Mouse (Mus musculus): Measurements from ENCODE around the gene 1700056E22Rik. TPM values are rescaled to one million over a fixed set of nuclear protein-coding genes. Genes with fewer than 3 reads are reported as not detected.

The 1700056E22Rik gene
- polyA plus RNA-seq, 1 experiment from 2014 or later, result 2.0 TPM

- Histone ChIP-seq H3K4me3 (ENCODE audit: low read length) (no peak overlapping the region), H3K27me3 (ENCODE audit: control insufficient read depth, insufficient read depth, low read length) (no peaks in the 10 kb centered on the region), H3K4me1 (ENCODE audit: control insufficient read depth, insufficient read depth, low read length) (no peaks in the 10 kb centered on the region; the same call in 1 of the 2 replicates), H3K27ac (ENCODE audit: low read depth, low read length) (no peak overlapping the region), H3K9me3 (ENCODE audit: control insufficient read depth, low read length) (no peaks in the 10 kb centered on the region), H3K9ac (ENCODE audit: low read depth, low read length) (no peak overlapping the region), H3K36me3 (ENCODE audit: control insufficient read depth, insufficient read depth, low read length) (no peaks in the 10 kb centered on the region), H3K4me2 (replicated peaks; ENCODE audit: low read depth, low read length) (no peak overlapping the region)
- no peak for ATAC-seq (ENCODE audit: low FRiP score, low TSS enrichment)
- WGBS, result 93% methylated on average over 2 of the region's 2 CpGs
Observed at GRCm38 (mm10) chr1:184054176-184054575, 20.1 kb upstream of the 1700056E22Rik start.

- ATAC-seq (ENCODE audit: low FRiP score, low TSS enrichment), result no peak
- Histone ChIP-seq H3K27me3 (ENCODE audit: control insufficient read depth, insufficient read depth, low read length) (no peaks in the 10 kb centered on the region), H3K4me2 (replicated peaks; ENCODE audit: low read depth, low read length) (no peak overlapping the region), H3K9me3 (ENCODE audit: control insufficient read depth, low read length) (no peaks in the 10 kb centered on the region), H3K9ac (ENCODE audit: low read depth, low read length) (no peak overlapping the region), H3K4me3 (ENCODE audit: low read length) (no peak overlapping the region), H3K36me3 (ENCODE audit: control insufficient read depth, insufficient read depth, low read length) (no peaks in the 10 kb centered on the region), H3K27ac (ENCODE audit: low read depth, low read length) (no peak overlapping the region), H3K4me1 (ENCODE audit: control insufficient read depth, insufficient read depth, low read length) (no peaks in the 10 kb centered on the region; the same call in 1 of the 2 replicates)
- WGBS, result 80% methylated on average over 4 of the region's 4 CpGs
Observed at GRCm38 (mm10) chr1:184053711-184054110, 19.6 kb upstream of the 1700056E22Rik start.

- H3K4me1 ChIP-seq (ENCODE audit: control insufficient read depth, insufficient read depth, low read length), result no peaks in the 10 kb centered on the region; the same call in 1 of the 2 replicates
- no peaks in the 10 kb centered on the region for H3K9me3 ChIP-seq (ENCODE audit: control insufficient read depth, low read length)
- H3K36me3 ChIP-seq (ENCODE audit: control insufficient read depth, insufficient read depth, low read length), result no peaks in the 10 kb centered on the region
- 75% methylated on average over 4 of the region's 4 CpGs for WGBS
- H3K9ac ChIP-seq (ENCODE audit: low read depth, low read length), result no peak overlapping the region
- H3K27ac ChIP-seq (ENCODE audit: low read depth, low read length), result no peak overlapping the region
- no peak for ATAC-seq (ENCODE audit: low FRiP score, low TSS enrichment)
- H3K27me3 ChIP-seq (ENCODE audit: control insufficient read depth, insufficient read depth, low read length), result no peaks in the 10 kb centered on the region
- H3K4me3 ChIP-seq (ENCODE audit: low read length), result no peak overlapping the region
- H3K4me2 ChIP-seq (replicated peaks; ENCODE audit: low read depth, low read length), result no peak overlapping the region
Observed at GRCm38 (mm10) chr1:184053141-184053540, 19.0 kb upstream of the 1700056E22Rik start.

GRCm38 (mm10) chr1:184052331-184052730, 18.2 kb upstream of the 1700056E22Rik start:
- Histone ChIP-seq H3K4me2 (replicated peaks; ENCODE audit: low read depth, low read length) (no peak overlapping the region), H3K9ac (ENCODE audit: low read depth, low read length) (no peak overlapping the region), H3K36me3 (ENCODE audit: control insufficient read depth, insufficient read depth, low read length) (no peaks in the 10 kb centered on the region), H3K9me3 (ENCODE audit: control insufficient read depth, low read length) (no peaks in the 10 kb centered on the region), H3K4me1 (ENCODE audit: control insufficient read depth, insufficient read depth, low read length) (no peaks in the 10 kb centered on the region; the same call in 1 of the 2 replicates), H3K4me3 (ENCODE audit: low read length) (no peak overlapping the region), H3K27me3 (ENCODE audit: control insufficient read depth, insufficient read depth, low read length) (no peaks in the 10 kb centered on the region), H3K27ac (ENCODE audit: low read depth, low read length) (no peak overlapping the region)
- 66% methylated on average over 4 of the region's 4 CpGs for WGBS
- ATAC-seq (ENCODE audit: low FRiP score, low TSS enrichment), result no peak

GRCm38 (mm10) chr1:184051824-184052223, 17.7 kb upstream of the 1700056E22Rik start:
- Histone ChIP-seq H3K4me3 (ENCODE audit: low read length) (no peak overlapping the region), H3K4me2 (replicated peaks; ENCODE audit: low read depth, low read length) (no peak overlapping the region), H3K27me3 (ENCODE audit: control insufficient read depth, insufficient read depth, low read length) (no peaks in the 10 kb centered on the region), H3K27ac (ENCODE audit: low read depth, low read length) (no peak overlapping the region), H3K36me3 (ENCODE audit: control insufficient read depth, insufficient read depth, low read length) (no peaks in the 10 kb centered on the region), H3K9ac (ENCODE audit: low read depth, low read length) (no peak overlapping the region), H3K4me1 (ENCODE audit: control insufficient read depth, insufficient read depth, low read length) (no peaks in the 10 kb centered on the region; the same call in 1 of the 2 replicates), H3K9me3 (ENCODE audit: control insufficient read depth, low read length) (no peaks in the 10 kb centered on the region)
- WGBS, result 11% methylated on average over 6 of the region's 6 CpGs
- ATAC-seq (ENCODE audit: low FRiP score, low TSS enrichment), result peak; percentile 55; the same call in 1 of the 2 replicates

GRCm38 (mm10) chr1:184051286-184051685, 17.2 kb upstream of the 1700056E22Rik start:
- Histone ChIP-seq H3K9ac (ENCODE audit: low read depth, low read length) (no peak overlapping the region), H3K4me1 (ENCODE audit: control insufficient read depth, insufficient read depth, low read length) (no peaks in the 10 kb centered on the region; the same call in 1 of the 2 replicates), H3K36me3 (ENCODE audit: control insufficient read depth, insufficient read depth, low read length) (no peaks in the 10 kb centered on the region), H3K27ac (ENCODE audit: low read depth, low read length) (no peak overlapping the region), H3K9me3 (ENCODE audit: control insufficient read depth, low read length) (no peaks in the 10 kb centered on the region), H3K4me2 (replicated peaks; ENCODE audit: low read depth, low read length) (no peak overlapping the region), H3K4me3 (ENCODE audit: low read length) (no peak overlapping the region), H3K27me3 (ENCODE audit: control insufficient read depth, insufficient read depth, low read length) (no peaks in the 10 kb centered on the region)
- WGBS, result 35% methylated on average over 1 of the region's 1 CpGs
- no peak for ATAC-seq (ENCODE audit: low FRiP score, low TSS enrichment)

GRCm38 (mm10) chr1:184048675-184049418, 14.7 kb upstream of the 1700056E22Rik start:
- H3K9me3 ChIP-seq (ENCODE audit: control insufficient read depth, low read length), result no peaks in the 10 kb centered on the region
- no peaks in the 10 kb centered on the region; the same call in 1 of the 2 replicates for H3K4me1 ChIP-seq (ENCODE audit: control insufficient read depth, insufficient read depth, low read length)
- H3K27me3 ChIP-seq (ENCODE audit: control insufficient read depth, insufficient read depth, low read length), result no peaks in the 10 kb centered on the region
- no peak overlapping the region for H3K4me2 ChIP-seq (replicated peaks; ENCODE audit: low read depth, low read length)
- no peaks in the 10 kb centered on the region for H3K36me3 ChIP-seq (ENCODE audit: control insufficient read depth, insufficient read depth, low read length)
- no peak for ATAC-seq (ENCODE audit: low FRiP score, low TSS enrichment)
- 73% methylated on average over 10 of the region's 10 CpGs for WGBS
- H3K9ac ChIP-seq (ENCODE audit: low read depth, low read length), result no peak overlapping the region
- no peak overlapping the region for H3K4me3 ChIP-seq (ENCODE audit: low read length)
- no peak overlapping the region for H3K27ac ChIP-seq (ENCODE audit: low read depth, low read length)

GRCm38 (mm10) chr1:184047818-184048217, 13.7 kb upstream of the 1700056E22Rik start:
- no peak for ATAC-seq (ENCODE audit: low FRiP score, low TSS enrichment)
- WGBS, result 82% methylated on average over 9 of the region's 9 CpGs
- Histone ChIP-seq H3K27ac (ENCODE audit: low read depth, low read length) (no peak overlapping the region), H3K4me2 (replicated peaks; ENCODE audit: low read depth, low read length) (no peak overlapping the region), H3K27me3 (ENCODE audit: control insufficient read depth, insufficient read depth, low read length) (no peaks in the 10 kb centered on the region), H3K4me1 (ENCODE audit: control insufficient read depth, insufficient read depth, low read length) (no peaks in the 10 kb centered on the region; the same call in 1 of the 2 replicates), H3K9ac (ENCODE audit: low read depth, low read length) (no peak overlapping the region), H3K9me3 (ENCODE audit: control insufficient read depth, low read length) (no peaks in the 10 kb centered on the region), H3K4me3 (ENCODE audit: low read length) (no peak overlapping the region), H3K36me3 (ENCODE audit: control insufficient read depth, insufficient read depth, low read length) (no peaks in the 10 kb centered on the region)

- Histone ChIP-seq H3K4me2 (replicated peaks; ENCODE audit: low read depth, low read length) (no peak overlapping the region), H3K27ac (ENCODE audit: low read depth, low read length) (no peak overlapping the region), H3K27me3 (ENCODE audit: control insufficient read depth, insufficient read depth, low read length) (no peaks in the 10 kb centered on the region), H3K4me1 (ENCODE audit: control insufficient read depth, insufficient read depth, low read length) (no peaks in the 10 kb centered on the region), H3K36me3 (ENCODE audit: control insufficient read depth, insufficient read depth, low read length) (no peaks in the 10 kb centered on the region), H3K9ac (ENCODE audit: low read depth, low read length) (no peak overlapping the region), H3K9me3 (ENCODE audit: control insufficient read depth, low read length) (no peaks in the 10 kb centered on the region), H3K4me3 (ENCODE audit: low read length) (no peak overlapping the region)
- ATAC-seq (ENCODE audit: low FRiP score, low TSS enrichment), result no peak
- whole genome bisulfite sequencing, result 24% methylated on average over 6 of the region's 6 CpGs
Observed at GRCm38 (mm10) chr1:184046070-184046677, 12.1 kb upstream of the 1700056E22Rik start.
